Mouse (Mus musculus): Measurements from ENCODE around the gene Kcnj3.

Gene Kcnj3

DNA sequence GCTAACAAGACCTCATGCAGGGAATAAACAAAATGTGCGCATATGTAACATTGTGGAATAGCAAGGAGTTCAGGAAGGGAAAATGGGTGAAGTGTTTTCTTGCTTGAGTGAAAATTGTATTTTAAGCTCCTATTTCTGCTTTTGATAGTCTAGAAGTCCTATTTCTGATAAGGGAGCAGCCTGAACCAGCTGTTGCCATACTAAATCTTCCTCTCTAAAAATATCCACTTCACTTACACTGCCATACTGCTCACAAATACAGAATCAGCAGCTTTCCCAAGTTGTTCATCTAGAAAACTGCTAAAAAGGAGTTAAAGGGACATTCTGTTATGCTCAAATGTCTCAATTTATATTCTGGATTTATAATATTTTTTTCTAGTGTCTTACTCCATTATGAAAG, 69.9 kb downstream of the Kcnj3 start:
- DNase-seq (ENCODE audit: low read depth, low spot score): no peak

DNA sequence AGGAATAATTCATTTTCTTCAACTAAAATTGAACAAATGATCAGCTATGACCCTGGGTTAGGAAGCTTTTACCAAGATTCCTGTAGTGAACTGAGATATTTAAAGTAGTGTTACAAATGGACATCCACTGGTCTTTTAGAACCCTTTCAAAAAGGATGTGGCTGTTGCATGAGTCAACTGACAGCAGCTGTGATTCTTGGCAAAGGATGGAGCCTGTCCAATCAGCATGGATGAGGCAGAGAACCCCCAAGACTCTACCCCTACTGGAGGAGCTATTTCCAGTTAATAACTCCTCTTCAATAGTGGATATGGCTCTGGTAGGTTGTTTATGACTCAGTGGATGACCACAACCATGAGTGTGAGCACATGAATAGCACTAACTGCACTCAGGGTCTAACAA, 81.5 kb downstream of the Kcnj3 start:
- no peak for DNase-seq (ENCODE audit: low read depth, low spot score)

DNA sequence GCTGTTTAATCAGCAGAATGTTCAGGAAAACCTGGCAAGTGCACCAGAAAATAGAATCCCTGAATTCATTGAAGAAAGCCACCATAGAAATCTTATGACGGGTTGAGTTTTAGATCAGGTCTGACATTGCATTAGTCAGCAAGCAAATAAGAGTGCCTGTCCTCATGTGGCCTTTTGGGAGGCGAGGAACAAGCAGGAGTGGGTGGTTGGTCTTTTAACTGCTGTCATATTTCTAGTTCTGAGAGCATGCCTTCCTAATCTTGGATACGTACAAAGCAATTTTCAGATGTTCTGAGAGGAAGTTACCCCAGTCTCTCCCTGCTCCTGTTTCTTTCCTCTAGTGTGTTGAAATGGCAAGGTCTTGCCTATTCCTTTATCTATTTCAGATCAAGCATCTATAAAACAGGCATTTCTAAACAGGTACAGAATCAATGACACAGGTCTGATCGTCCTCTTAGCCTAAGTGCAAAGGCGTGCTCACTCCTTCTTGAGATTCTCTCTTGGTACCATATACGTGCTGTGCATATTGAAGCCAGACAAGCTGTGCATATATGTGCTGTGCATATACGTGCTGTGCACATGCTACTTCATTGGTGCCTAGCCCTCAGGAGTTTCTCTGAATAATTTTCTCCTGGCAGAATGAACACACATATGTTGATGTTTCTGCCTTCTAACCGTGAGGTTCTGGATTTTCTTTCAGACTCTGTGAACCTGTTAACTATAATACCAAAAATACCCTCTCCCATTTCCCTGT, 97.1 kb downstream of the Kcnj3 start:
- no peak for DNase-seq (ENCODE audit: low read depth, low spot score)

DNA sequence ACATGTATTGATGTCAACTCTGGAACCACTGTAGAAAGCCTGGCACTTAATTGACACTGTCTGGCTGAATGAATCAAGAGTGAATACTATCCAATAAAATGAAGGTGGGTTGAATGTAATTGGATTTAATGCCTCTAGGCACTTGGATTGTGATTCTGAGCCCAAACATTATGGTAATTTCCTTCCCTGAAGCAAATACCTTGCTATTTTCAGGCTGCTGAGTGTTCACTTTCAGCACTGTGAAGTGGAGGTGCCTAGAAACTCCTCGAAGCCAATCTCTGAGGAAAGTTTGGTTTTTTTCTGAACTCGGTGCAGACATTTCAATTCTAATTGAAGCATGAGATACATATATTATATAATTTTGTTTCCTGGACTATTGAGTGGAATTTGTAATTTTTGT, 99.2 kb downstream of the Kcnj3 start:
- no peak for DNase-seq (ENCODE audit: low read depth, low spot score)

DNA sequence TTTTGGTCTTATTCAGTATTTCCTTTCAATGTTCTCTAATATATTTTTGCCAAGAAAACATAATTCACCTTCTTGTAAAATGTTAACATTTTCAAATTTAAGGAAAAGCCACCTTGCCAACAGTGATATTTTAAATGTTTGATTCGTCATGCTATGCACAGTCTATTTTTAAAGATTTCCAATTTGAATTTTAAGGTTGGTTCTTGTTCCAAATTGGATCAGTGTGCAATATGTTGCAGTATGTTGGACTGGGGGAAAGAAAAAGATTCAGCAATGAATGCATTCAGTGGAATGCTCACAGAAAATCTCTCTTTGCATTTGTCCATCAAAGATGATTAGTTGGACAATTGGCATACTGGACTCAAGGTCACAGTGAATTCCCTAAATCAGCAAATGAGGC, 99.7 kb downstream of the Kcnj3 start:
- DNase-seq (ENCODE audit: low read depth, low spot score): no peak

DNA sequence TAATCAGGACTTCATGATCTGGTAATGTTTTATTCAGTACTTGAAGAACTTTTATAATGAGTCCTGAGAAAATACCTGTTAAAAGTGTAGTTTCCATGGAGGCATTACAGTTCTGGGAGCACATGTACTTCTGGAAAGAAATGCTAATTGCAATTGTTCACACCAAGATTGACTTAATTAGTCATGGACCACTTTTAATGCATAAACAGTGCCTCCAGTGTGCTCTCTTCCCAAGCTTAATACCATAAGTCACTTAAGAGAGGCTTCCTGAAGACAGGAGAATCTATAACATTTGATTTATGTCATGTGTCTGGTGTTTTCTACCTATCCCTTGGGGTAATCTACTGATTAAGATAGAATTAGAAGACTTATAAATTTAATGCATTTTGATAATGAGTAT, 111.8 kb downstream of the Kcnj3 start:
- no peak for DNase-seq (ENCODE audit: low read depth, low spot score)

DNA sequence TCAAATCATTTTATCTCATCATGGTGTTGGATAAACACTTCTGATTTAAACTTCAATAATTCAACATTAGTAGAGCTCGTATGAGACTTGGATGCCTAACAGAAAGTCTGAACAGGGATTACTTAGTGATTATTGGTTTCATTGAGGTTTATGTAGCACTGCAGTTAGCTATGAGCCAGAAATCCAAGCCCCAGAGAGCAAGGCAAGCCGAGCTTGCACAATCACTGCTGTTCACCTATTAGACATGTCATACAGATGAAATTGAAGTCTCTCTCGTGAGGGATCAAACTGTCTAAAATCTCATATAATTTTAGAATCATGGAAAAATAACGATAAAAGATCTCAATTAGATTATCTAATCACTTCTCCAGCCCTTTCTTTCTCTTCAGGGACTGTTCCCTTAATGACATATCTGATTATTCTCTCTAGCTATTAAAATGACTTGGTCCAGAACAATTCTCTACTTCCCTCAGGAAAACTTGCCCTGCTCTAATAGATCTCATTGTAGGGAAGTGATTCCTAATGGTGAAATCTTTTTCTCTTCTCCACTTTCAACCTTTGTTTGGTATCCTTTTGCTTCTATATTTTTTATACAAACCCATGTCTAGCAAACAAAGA, 122.7 kb downstream of the Kcnj3 start:
- no peak for DNase-seq (ENCODE audit: low read depth, low spot score)

DNA sequence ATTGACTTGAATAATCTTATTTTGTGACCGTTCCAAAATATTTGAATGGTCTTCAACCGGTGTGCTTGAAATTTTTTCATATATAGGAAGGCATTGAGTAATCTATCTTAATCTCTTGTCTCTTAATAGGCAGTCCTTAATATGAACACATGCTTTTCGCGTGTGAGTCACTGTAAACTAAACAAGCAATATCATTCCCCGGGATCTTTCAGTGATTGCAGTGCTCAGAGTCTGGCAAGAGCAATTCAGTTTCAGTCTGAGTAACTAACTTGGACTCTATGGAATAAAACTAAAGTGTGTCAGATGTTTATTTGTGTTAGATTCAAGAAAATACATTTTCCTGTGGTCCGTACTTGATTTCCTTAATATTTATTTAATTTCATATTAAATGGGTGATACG, 133.5 kb downstream of the Kcnj3 start:
- DNase-seq (ENCODE audit: low read depth, low spot score): no peak

DNA sequence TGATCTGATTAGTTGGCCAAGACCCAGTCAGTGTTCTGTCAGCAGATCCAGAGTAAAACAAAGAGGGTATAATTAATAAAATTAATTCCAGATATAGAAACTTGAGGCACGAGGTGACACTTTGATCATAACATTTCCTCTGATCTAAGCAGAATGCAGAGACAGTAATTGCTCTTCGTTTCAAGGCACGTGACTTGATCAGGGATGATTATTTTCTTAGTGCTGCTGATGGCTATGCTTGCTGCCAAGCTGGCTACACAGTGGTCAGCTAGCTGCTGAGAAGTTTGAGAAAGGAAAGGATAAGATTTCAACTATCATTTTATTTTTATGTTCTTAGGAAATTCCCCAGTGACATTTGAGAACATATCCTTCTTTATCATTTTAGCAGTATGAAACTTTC, 135.7 kb downstream of the Kcnj3 start:
- no peak for DNase-seq (ENCODE audit: low read depth, low spot score)

DNA sequence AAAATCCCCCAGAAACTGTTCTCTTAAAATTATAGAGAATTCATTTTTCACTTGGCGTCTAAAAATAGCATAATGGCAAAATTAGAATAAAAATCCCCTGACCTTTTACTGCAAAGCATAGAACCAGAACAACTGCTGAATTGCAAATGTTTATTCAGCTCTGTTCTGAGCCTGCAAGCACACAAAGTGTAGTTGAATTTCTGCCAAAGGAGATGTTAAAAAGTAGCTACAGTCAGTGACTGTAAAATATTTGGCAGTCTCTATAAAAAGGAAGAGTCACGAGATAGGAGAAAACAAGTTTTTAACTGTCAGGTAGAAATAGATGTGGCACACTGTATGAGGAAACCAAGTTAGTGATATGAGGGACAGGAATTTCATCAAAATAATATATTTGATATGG, 144.5 kb downstream of the Kcnj3 start:
- no peak for DNase-seq (ENCODE audit: low read depth, low spot score)

DNA sequence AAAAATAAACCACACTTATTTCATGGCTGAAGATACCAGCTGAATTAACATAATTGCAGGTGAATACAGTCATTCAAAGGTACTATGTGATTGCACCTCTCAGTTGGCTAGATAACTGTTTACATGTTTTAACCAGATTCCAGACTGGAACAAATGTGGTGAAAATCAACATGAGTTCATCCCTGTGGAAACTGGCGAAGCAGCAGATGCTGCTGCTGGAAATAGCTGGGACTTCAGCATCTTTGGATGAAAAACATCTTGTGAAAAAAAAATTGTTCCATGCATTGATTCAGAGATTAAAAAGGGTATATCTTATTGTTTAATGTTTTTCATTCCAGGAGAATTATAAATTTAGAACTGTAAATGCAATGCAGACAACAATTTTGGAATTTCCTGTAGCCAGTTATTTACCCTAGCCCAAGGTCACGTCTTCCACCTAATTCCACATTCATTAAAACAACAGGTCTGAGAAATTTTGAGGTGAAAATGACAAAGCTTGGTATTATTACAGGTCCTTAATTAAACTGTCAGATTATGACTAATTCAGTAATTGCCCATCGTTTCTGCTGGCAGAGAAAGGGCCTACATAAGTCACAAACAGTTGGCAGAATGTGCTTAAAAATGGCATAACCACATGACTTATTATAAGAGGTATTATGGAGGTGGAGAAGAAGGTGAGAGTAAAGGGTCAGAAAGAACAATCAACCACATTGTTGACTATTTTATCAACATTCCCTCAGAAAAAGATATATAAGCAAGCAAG, 155.6 kb downstream of the Kcnj3 start:
- no peak for DNase-seq (ENCODE audit: low read depth, low spot score)
